Mouse (Mus musculus) heart, postnatal 0 days (tissue): ENCODE results near the gene Cyp26a1. TPM values are rescaled to one million over a fixed set of nuclear protein-coding genes. Genes with fewer than 3 reads are reported as not detected.
A peak's percentile ranks its signal among the peaks of the same experiment; 100 is the strongest.

Source experiments
- ATAC-seq: fragments of 200-750 bp; cut with Nextera tagmentation; 2 replicates; pipeline ENCODE4 v1.8.0; 2017; ENCODE audit warnings: low read depth, moderate number of reproducible peaks, moderate library complexity; ENCODE audit not compliant: insufficient read depth
- DNase-seq: peaks from one replicate; pipeline ENCODE4 v3.0.0-alpha.2; 2016; ENCODE audit warnings: low spot score
- H3K27ac ChIP-seq: fragments of 300-500 bp; sonication (generic); 2 replicates; pipeline ENCODE4 v1.5.1; 2014; ENCODE audit warnings: low read depth, mild to moderate bottlenecking
- H3K27me3 ChIP-seq: fragments of 300-500 bp; sonication (generic); 2 replicates; pipeline ENCODE4 v1.6.1; 2014; ENCODE audit warnings: low read length, mixed read lengths; ENCODE audit not compliant: control insufficient read depth, insufficient read depth
- H3K36me3 ChIP-seq: fragments of 300-500 bp; sonication (generic); replicated peaks from 2 replicates; pipeline ENCODE4 v1.6.1; 2014; ENCODE audit warnings: low read length, mixed read lengths; ENCODE audit not compliant: control insufficient read depth, insufficient read depth
- H3K4me1 ChIP-seq: fragments of 300-500 bp; sonication (generic); 2 replicates; pipeline ENCODE4 v1.6.1; 2014; ENCODE audit warnings: antibody characterized with exemption; ENCODE audit not compliant: control insufficient read depth, insufficient read depth
- H3K4me2 ChIP-seq: fragments of 300-500 bp; sonication (generic); 2 replicates; pipeline ENCODE4 v1.6.1; 2014; ENCODE audit warnings: low read depth, mild to moderate bottlenecking, low read length, moderate library complexity
- H3K4me3 ChIP-seq: fragments of 300-500 bp; sonication (generic); 2 replicates; pipeline ENCODE4 v1.5.1; 2014; ENCODE audit warnings: low read depth, low read length
- H3K9ac ChIP-seq: fragments of 300-500 bp; sonication (generic); replicated peaks from 2 replicates; pipeline ENCODE4 v1.6.1; 2014; ENCODE audit warnings: low read depth, low read length, mixed read lengths
- H3K9me3 ChIP-seq: fragments of 300-500 bp; sonication (generic); replicated peaks from 2 replicates; pipeline ENCODE4 v1.6.1; 2016; ENCODE audit warnings: low read length; ENCODE audit not compliant: control insufficient read depth
- CTCF ChIP-seq: IDR thresholded peaks from 2 replicates; pipeline ENCODE4 v1.5.1; 2016; ENCODE audit warnings: antibody characterized with exemption, control low read depth, low read depth
- EP300 ChIP-seq: IDR thresholded peaks from 2 replicates; pipeline ENCODE4 v1.6.1; 2016; ENCODE audit warnings: antibody characterized with exemption, low read depth
- whole genome bisulfite sequencing: fragments of 180-500 bp; shearing (Covaris S2); extraction: QIAGEN DNeasy Blood & Tissue Kit; methylation state at CpG from one replicate; pipeline ENCODE4 v1.1.7; 2014; 5-methylcytosine and 5-hydroxymethylcytosine counted together
- polyA plus RNA-seq: library from polyadenylated mRNA; unstranded; fragments of >200 nt; fragmentation: Nextera tagmentation; extraction: Ambion mirVana; gene quantifications from 2 replicates; pipeline ENCODE4 v1.2.1, GENCODE M21; 2015
- total RNA-seq: library from RNA; depleted of rRNA; stranded (reverse); fragments of >200 nt; gene quantifications from 2 replicates; pipeline ENCODE4 v1.2.3, GENCODE M21; 2014; ENCODE audit warnings: low replicate concordance

Gene Cyp26a1
- total and polyA plus RNA-seq, 2 experiments from 2014 or later, result 0.08 to 1.3 TPM

GRCm38 (mm10) chr19:37686941-37687850 is 10.4 kb upstream of the Cyp26a1 start:
- H3K27me3 ChIP-seq, result peaks cover 87% of the 10 kb centered on the region
- TF ChIP-seq CTCF, result peak; percentile 13; the same call in 1 of the 2 replicates
- TF ChIP-seq EP300, result no peak
- ATAC-seq, result peak; percentile 37; the same call in 1 of the 2 replicates
- H3K27ac ChIP-seq, result no peak overlapping the region
- WGBS, result 13% methylated on average over 62 of the region's 62 CpGs
- no peaks in the 10 kb centered on the region for H3K9me3 ChIP-seq
- H3K36me3 ChIP-seq, result peaks cover 7% of the 10 kb centered on the region
- H3K9ac ChIP-seq, result no peak overlapping the region
- no peak overlapping the region for H3K4me2 ChIP-seq
- no peaks in the 10 kb centered on the region for H3K4me1 ChIP-seq
- no peak for DNase-seq
- no peak overlapping the region for H3K4me3 ChIP-seq

GRCm38 (mm10) chr19:37689478-37689877 is 8.1 kb upstream of the Cyp26a1 start:
- H3K27ac ChIP-seq, result no peak overlapping the region
- no peaks in the 10 kb centered on the region for H3K36me3 ChIP-seq
- no peak for ATAC-seq
- TF ChIP-seq CTCF (no peak), EP300 (no peak)
- H3K4me2 ChIP-seq, result no peak overlapping the region
- H3K9ac ChIP-seq, result no peak overlapping the region
- DNase-seq, result no peak
- H3K4me1 ChIP-seq, result no peaks in the 10 kb centered on the region
- H3K4me3 ChIP-seq, result no peak overlapping the region
- no peaks in the 10 kb centered on the region for H3K9me3 ChIP-seq
- WGBS, result 63% methylated on average over 5 of the region's 5 CpGs
- H3K27me3 ChIP-seq, result peaks cover 100% of the 10 kb centered on the region

- TF ChIP-seq EP300 (no peak), CTCF (peak; percentile 18)
- Histone ChIP-seq H3K27ac (no peak overlapping the region), H3K4me3 (no peak overlapping the region), H3K4me1 (no peaks in the 10 kb centered on the region), H3K27me3 (peaks cover 100% of the 10 kb centered on the region), H3K9me3 (no peaks in the 10 kb centered on the region), H3K4me2 (no peak overlapping the region), H3K9ac (no peak overlapping the region), H3K36me3 (no peaks in the 10 kb centered on the region)
- WGBS, result 18% methylated on average over 29 of the region's 29 CpGs
- DNase-seq (no peak), ATAC-seq (no peak)
These were observed 6.9 kb upstream of the Cyp26a1 start for GRCm38 (mm10) chr19:37690716-37691115.

- ATAC-seq, result no peak
- Histone ChIP-seq H3K27me3 (peaks cover 100% of the 10 kb centered on the region), H3K4me2 (peak overlapping the region; percentile 64), H3K27ac (no peak overlapping the region), H3K36me3 (no peaks in the 10 kb centered on the region), H3K9me3 (no peaks in the 10 kb centered on the region), H3K9ac (no peak overlapping the region), H3K4me3 (peak overlapping the region; percentile 44), H3K4me1 (peaks cover 18% of the 10 kb centered on the region)
- no peak for DNase-seq
- no peak for TF ChIP-seq CTCF
- 8% methylated on average over 40 of the region's 40 CpGs for WGBS
These were observed 4.7 kb upstream of the Cyp26a1 start for GRCm38 (mm10) chr19:37692879-37693278.

- peaks cover 100% of the 10 kb centered on the region for H3K27me3 ChIP-seq
- H3K36me3 ChIP-seq, result no peaks in the 10 kb centered on the region
- no peak overlapping the region for H3K9ac ChIP-seq
- H3K27ac ChIP-seq, result no peak overlapping the region
- DNase-seq (no peak), ATAC-seq (no peak)
- no peak overlapping the region for H3K4me2 ChIP-seq
- no peaks in the 10 kb centered on the region for H3K9me3 ChIP-seq
- 65% methylated on average over 13 of the region's 13 CpGs for WGBS
- no peak overlapping the region for H3K4me3 ChIP-seq
- TF ChIP-seq CTCF (no peak), EP300 (no peak)
- H3K4me1 ChIP-seq, result peaks cover 26% of the 10 kb centered on the region
These were observed 2.5 kb upstream of the Cyp26a1 start for GRCm38 (mm10) chr19:37695146-37695545.
